Mouse (Mus musculus) ES-E14 (cell line): ENCODE results near the gene Gfi1b. TPM values are rescaled to one million over a fixed set of nuclear protein-coding genes. Genes with fewer than 3 reads are reported as not detected.

ENCODE experiments used
- DNase-seq: peaks from one replicate; pipeline ENCODE4 v3.0.0-alpha.2; 2013; ENCODE audit warnings: low read depth, low spot score
- H3K27ac ChIP-seq: 2 replicates; pipeline ENCODE4 v1.5.1; 2012; ENCODE audit warnings: low read depth, mild to moderate bottlenecking, low read length, moderate library complexity, mixed read lengths; ENCODE audit not compliant: poor library complexity, insufficient read depth, severe bottlenecking
- H3K36me3 ChIP-seq: 2 replicates; pipeline ENCODE4 v1.6.1; 2012; ENCODE audit warnings: mild to moderate bottlenecking, low read length, moderate library complexity, mixed read lengths; ENCODE audit not compliant: control insufficient read depth, poor library complexity, insufficient read depth, severe bottlenecking
- H3K4me1 ChIP-seq, 2 experiments: fragments of 150-350 bp in 1 of 2; sonication (generic) in 1 of 2; 2 replicates each; pipeline ENCODE4 v1.6.1; 2012; ENCODE audit warnings: low read length in 2 of 2, mild to moderate bottlenecking in 1 of 2, mixed read lengths in 1 of 2; ENCODE audit not compliant: control insufficient read depth in 2 of 2, insufficient read depth in 2 of 2, poor library complexity in 1 of 2
- H3K4me3 ChIP-seq, 2 experiments: fragments of 150-350 bp in 1 of 2; sonication (generic) in 1 of 2; 2 replicates each; pipeline ENCODE4 v1.5.1; 2012; ENCODE audit warnings: low read length in 2 of 2, low read depth in 1 of 2, mild to moderate bottlenecking in 1 of 2, mixed read lengths in 1 of 2; ENCODE audit not compliant: insufficient read depth in 1 of 2, poor library complexity in 1 of 2, severe bottlenecking in 1 of 2
- H3K9ac ChIP-seq: 2 replicates; pipeline ENCODE4 v1.6.1; 2012; ENCODE audit warnings: low read depth, mild to moderate bottlenecking, low read length, mixed read lengths; ENCODE audit not compliant: poor library complexity, insufficient read depth, severe bottlenecking
- H3K9me3 ChIP-seq: fragments of 150-350 bp; sonication (generic); 2 replicates; pipeline ENCODE4 v1.6.1; 2012; ENCODE audit warnings: low read depth, mild to moderate bottlenecking, low read length; ENCODE audit not compliant: control insufficient read depth, insufficient read depth
- CHD2 ChIP-seq: IDR thresholded peaks from 2 replicates; pipeline ENCODE4 v1.6.1; 2014; ENCODE audit warnings: mild to moderate bottlenecking, low read depth, low read length, inconsistent platforms
- HCFC1 ChIP-seq: IDR thresholded peaks from 2 replicates; pipeline ENCODE4 v1.6.1; 2012; ENCODE audit warnings: low read length, inconsistent platforms, borderline replicate concordance; ENCODE audit not compliant: insufficient read depth
- MAFK ChIP-seq: IDR thresholded peaks from 2 replicates; pipeline ENCODE4 v1.6.1; 2014; ENCODE audit warnings: mild to moderate bottlenecking, low read depth, low read length, inconsistent platforms; ENCODE audit not compliant: insufficient read depth
- ZC3H11A ChIP-seq: IDR thresholded peaks from 2 replicates; pipeline ENCODE4 v1.6.1; 2012; ENCODE audit warnings: low read depth, mild to moderate bottlenecking, inconsistent platforms, low read length, borderline replicate concordance
- ZNF384 ChIP-seq: IDR thresholded peaks from 2 replicates; pipeline ENCODE4 v1.6.1; 2012; ENCODE audit warnings: low read depth, low read length, inconsistent platforms
- in situ Hi-C, 2 experiments: fragments of 600-800 bp; cut with MboI; formaldehyde crosslinking; loops; one replicate each; pipeline ENCODE4 v1.15.1; 2025; ENCODE audit warnings: low sequenced_read_pairs in 2 of 2, inconsistent platforms in 1 of 2; ENCODE audit not compliant: unreplicated experiment in 2 of 2
- total RNA-seq: library from RNA; depleted of rRNA; stranded (reverse); fragments of 300-350 nt; gene quantifications from 2 replicates; pipeline ENCODE4 v1.2.3, GENCODE M21; 2012

Gene Gfi1b
- total RNA-seq, 1 experiment = not detected

- no peak for TF ChIP-seq ZC3H11A
- TF ChIP-seq HCFC1 = peak; percentile 72; the same call in 1 of the 2 replicates
- peak; percentile 83 for TF ChIP-seq CHD2
- in situ Hi-C loops = no loop called here
Observed at GRCm38 (mm10) chr2:28640461-28641424, 19.0 kb upstream of the Gfi1b start, which contains the start of gene Tsc1. TSS of gene Tsc1 (plus strand) at chr2:28641228.

DNA sequence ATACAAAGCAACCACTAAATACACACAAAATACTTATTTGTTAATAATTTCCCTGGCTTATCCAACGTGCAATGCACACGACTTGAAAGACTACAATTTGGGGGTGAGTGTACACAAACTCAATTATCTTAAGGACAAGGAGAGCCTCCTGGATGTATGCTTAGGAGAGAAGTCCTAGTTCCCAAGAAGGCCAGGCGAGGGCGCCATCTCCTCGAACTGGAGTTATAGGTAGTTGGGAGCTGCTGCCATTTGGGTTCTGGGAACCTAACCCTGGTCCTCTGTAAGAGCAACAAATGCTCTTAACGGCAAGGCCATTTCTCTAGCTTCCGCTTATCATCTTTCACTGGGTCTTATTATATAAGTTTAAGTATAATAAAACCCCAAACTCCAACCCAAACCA, 18.0 kb upstream of the Gfi1b start:
- peak overlapping the region; percentile 36; the same call in 1 of the 2 replicates for H3K9ac ChIP-seq
- H3K4me1 ChIP-seq = peaks cover 3 to 4% of the 10 kb centered on the region in 2 experiments; a peak in 3 of 4 replicates
- H3K4me3 ChIP-seq = no peak overlapping the region
- no peaks in the 10 kb centered on the region for H3K36me3 ChIP-seq
- TF ChIP-seq ZC3H11A = no peak
- TF ChIP-seq HCFC1 = no peak
- no peak for TF ChIP-seq ZNF384
- no peak for TF ChIP-seq CHD2
- TF ChIP-seq MAFK = no peak
- H3K9me3 ChIP-seq = no peaks in the 10 kb centered on the region
- in situ Hi-C loops = no loop called here
- peak; percentile 80 for DNase-seq
- H3K27ac ChIP-seq = no peak overlapping the region

More at GRCm38 (mm10) chr2:28640461-28641424, 19.0 kb upstream of the Gfi1b start, which contains the start of gene Tsc1:
- peak within 1 kb of the TSS; percentile 82 to 94 for H3K4me3 ChIP-seq
- H3K27ac ChIP-seq = peak within 1 kb of the TSS; percentile 88
- H3K9me3 ChIP-seq = no peaks in the 10 kb centered on the region
- H3K36me3 ChIP-seq = no peaks in the 10 kb centered on the region
- peaks cover 3 to 4% of the 10 kb centered on the region in 2 experiments; a peak in 3 of 4 replicates for H3K4me1 ChIP-seq
- peak; percentile 95 for DNase-seq
- peak within 1 kb of the TSS; percentile 88 for H3K9ac ChIP-seq

GRCm38 (mm10) chr2:28638886-28639285, 17.1 kb upstream of the Gfi1b start:
- Histone ChIP-seq H3K4me3 (peak overlapping the region; percentile 27 to 61; a peak in 3 of 4 replicates), H3K9me3 (no peaks in the 10 kb centered on the region), H3K9ac (no peak overlapping the region), H3K36me3 (no peaks in the 10 kb centered on the region), H3K27ac (no peak overlapping the region), H3K4me1 (peaks cover 3 to 4% of the 10 kb centered on the region in 2 experiments; a peak in 3 of 4 replicates)
- peak; percentile 89 for DNase-seq
- in situ Hi-C loops = no loop called here
- 0 out of 2 replicates have a peak, but pooled peaks have one; percentile 24 for TF ChIP-seq MAFK
- TF ChIP-seq HCFC1 = no peak
- no peak for TF ChIP-seq ZC3H11A

DNA sequence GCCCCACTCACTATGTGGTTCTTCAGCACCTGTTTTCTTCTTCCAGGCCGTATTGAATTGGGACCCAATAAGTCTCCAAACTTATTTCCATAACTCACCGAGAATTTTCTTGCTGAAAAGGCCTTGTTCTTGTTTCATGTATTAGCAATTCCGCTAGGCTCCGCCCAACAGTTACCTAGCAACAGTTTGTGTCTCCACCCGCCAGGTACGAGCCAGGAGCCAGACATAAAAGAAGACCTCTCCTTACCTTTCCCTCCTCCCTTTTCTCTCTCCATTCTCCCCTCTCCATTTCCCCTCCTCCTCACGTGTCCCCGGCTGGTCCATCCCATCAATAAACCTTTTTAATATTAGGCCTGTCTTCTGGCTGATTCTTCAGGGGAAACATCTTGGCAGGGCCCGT, 16.6 kb upstream of the Gfi1b start:
- H3K9me3 ChIP-seq = no peaks in the 10 kb centered on the region
- DNase-seq = no peak
- peak overlapping the region; percentile 28; the same call in 1 of the 2 replicates for H3K9ac ChIP-seq
- peak overlapping the region; percentile 27 to 61; a peak in 3 of 4 replicates for H3K4me3 ChIP-seq
- in situ Hi-C loops = no loop called here
- no peak overlapping the region for H3K27ac ChIP-seq
- TF ChIP-seq HCFC1 (no peak), CHD2 (no peak), ZNF384 (no peak), ZC3H11A (no peak), MAFK (no peak)
- H3K36me3 ChIP-seq = no peaks in the 10 kb centered on the region
- peaks cover 3 to 4% of the 10 kb centered on the region in 2 experiments; a peak in 3 of 4 replicates for H3K4me1 ChIP-seq
